Mouse (Mus musculus): ENCODE results near the gene Lca5.
A peak's percentile ranks its signal among the peaks of the same experiment; 100 is the strongest.

The Lca5 gene

GRCm38 (mm10) chr9:83389570-83389969, 51.4 kb downstream of the Lca5 start:
- DNase-seq (ENCODE audit: low spot score) = no peak

- DNase-seq (ENCODE audit: low spot score) = no peak
These were observed 54.6 kb downstream of the Lca5 start for GRCm38 (mm10) chr9:83386264-83386855.

GRCm38 (mm10) chr9:83385301-83385700, 55.6 kb downstream of the Lca5 start:
- no peak for DNase-seq (ENCODE audit: low spot score)

- DNase-seq (ENCODE audit: low spot score) = no peak
These were observed 57.7 kb downstream of the Lca5 start for GRCm38 (mm10) chr9:83383235-83383634.

GRCm38 (mm10) chr9:83382775-83383174, 58.2 kb downstream of the Lca5 start:
- no peak for DNase-seq (ENCODE audit: low spot score)

GRCm38 (mm10) chr9:83381317-83381716, 59.6 kb downstream of the Lca5 start:
- peak; percentile 31 for DNase-seq (ENCODE audit: low spot score)

- DNase-seq (ENCODE audit: low spot score) = no peak
These were observed 61.3 kb downstream of the Lca5 start for GRCm38 (mm10) chr9:83379661-83380060.

- no peak for DNase-seq (ENCODE audit: low spot score)
These were observed 63.8 kb downstream of the Lca5 start for GRCm38 (mm10) chr9:83377132-83377531.

GRCm38 (mm10) chr9:83375522-83376176, 65.3 kb downstream of the Lca5 start:
- DNase-seq (ENCODE audit: low spot score) = no peak

GRCm38 (mm10) chr9:83370907-83371306, 70.0 kb downstream of the Lca5 start:
- DNase-seq (ENCODE audit: low spot score) = no peak

- no peak for DNase-seq (ENCODE audit: low spot score)
These were observed 72.7 kb downstream of the Lca5 start for GRCm38 (mm10) chr9:83368234-83368633.

GRCm38 (mm10) chr9:83355802-83356201, 85.1 kb downstream of the Lca5 start:
- no peak for DNase-seq (ENCODE audit: low spot score)

- no peak for DNase-seq (ENCODE audit: low spot score)
These were observed 87.6 kb downstream of the Lca5 start for GRCm38 (mm10) chr9:83353316-83353715.

GRCm38 (mm10) chr9:83351171-83351570, 89.8 kb downstream of the Lca5 start:
- no peak for DNase-seq (ENCODE audit: low spot score)

- no peak for DNase-seq (ENCODE audit: low spot score)
These were observed 90.3 kb downstream of the Lca5 start for GRCm38 (mm10) chr9:83350613-83351012.

- DNase-seq (ENCODE audit: low spot score) = no peak
These were observed 91.0 kb downstream of the Lca5 start for GRCm38 (mm10) chr9:83349905-83350304.

- peak; percentile 62 for DNase-seq (ENCODE audit: low spot score)
These were observed 91.4 kb downstream of the Lca5 start for GRCm38 (mm10) chr9:83349504-83349903.

- no peak for DNase-seq (ENCODE audit: low spot score)
These were observed 93.4 kb downstream of the Lca5 start for GRCm38 (mm10) chr9:83347521-83347920.

- no peak for DNase-seq (ENCODE audit: low spot score)
These were observed 98.2 kb downstream of the Lca5 start for GRCm38 (mm10) chr9:83342491-83343370.

All from layer of hippocampus, adult 11-12 months (tissue).